Mouse (Mus musculus) heart, postnatal 14 days (tissue): ENCODE measurements around the gene Kcnk16. TPM values are rescaled to one million over a fixed set of nuclear protein-coding genes. Genes with fewer than 3 reads are reported as not detected.

Source experiments
- DNase-seq, 2 experiments: peaks; one replicate each; pipeline ENCODE4 v3.0.0; 2021 to 2022
- intact Hi-C: fragments of 180-260 bp; cut with DNase I; formaldehyde crosslinking; loops from one replicate; pipeline ENCODE4 v1.15.1; 2025
- total RNA-seq, 2 experiments: library from RNA; stranded (reverse); gene quantifications; 2 replicates each; pipeline ENCODE4 v1.2.3; 2021

The Kcnk16 gene
- total RNA-seq, 2 experiments from 2014 or later, result not detected

- no peak for DNase-seq
- intact Hi-C loops, result no loop called here
Measured at GRCm38 (mm10) chr14:20233016-20233980, 35.7 kb downstream of the Kcnk16 start.

DNA sequence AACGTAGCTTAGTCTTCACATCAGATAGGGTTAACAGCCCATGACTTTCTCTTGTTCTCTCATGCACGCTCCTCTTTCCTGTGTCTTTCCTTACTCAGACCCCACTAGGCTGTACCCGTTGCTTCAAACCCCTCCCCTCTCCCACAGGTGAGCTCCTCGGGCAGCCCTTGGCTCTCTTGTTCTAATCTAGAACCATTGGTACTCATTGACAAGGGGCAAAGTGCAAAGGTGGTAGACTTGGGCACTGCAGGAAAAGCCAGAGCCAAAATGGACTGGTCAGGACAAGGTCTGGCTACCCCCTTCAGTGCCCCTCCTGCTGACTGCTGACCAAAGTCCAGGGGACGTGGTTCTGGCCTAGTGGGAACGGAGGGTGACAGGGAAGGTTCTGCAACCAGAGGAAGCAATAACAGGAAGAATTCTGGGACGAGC lies 38.9 kb downstream of the Kcnk16 start:
- intact Hi-C loops, result no loop called here
- DNase-seq, result no peak

DNA sequence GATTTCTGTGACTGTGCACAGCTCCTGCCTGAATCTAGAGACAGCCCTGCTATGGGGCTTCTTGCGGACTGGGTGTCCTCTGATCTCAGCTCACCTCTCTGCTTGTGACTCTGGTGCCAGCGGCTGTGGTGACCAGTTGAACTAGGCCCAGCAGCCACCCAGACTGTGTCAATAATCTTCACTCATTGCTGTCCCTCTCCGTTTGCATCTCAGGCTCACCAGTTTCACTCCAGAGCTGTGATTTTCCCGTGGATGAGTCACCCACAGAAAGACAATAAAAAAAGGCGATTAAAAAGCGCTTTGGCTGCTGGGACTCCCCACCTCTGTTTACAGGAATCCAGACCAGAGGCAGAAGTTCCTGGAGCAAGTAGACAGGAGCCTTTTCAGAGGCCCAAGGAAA lies 39.6 kb downstream of the Kcnk16 start:
- DNase-seq, result no peak

DNA sequence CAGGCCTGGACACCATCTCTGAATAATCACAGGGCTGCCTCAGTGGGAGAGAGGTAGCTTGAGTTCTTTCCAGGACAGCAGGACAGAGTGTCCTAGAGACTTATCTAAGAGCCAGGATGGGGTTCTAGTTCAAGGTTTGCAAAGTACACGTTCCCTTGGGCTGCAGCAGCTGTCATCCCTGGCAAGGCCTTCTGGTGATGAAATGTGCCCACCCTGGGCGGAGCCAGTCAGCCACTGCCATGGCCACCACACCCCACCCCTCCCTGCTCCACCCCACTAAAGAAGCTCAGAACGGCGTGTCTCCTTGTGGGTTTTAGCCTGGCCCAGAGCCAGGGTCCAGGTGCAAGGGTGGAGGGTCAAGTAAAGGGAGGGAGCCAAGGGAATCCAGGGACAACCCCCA lies 40.7 kb downstream of the Kcnk16 start:
- DNase-seq, result no peak
- intact Hi-C loops, result loop anchor here (5.0 kb wide), 1 partner anchor 81 kb away; no protein-coding TSS in a partner anchor

More for the DNA sequence above, 39.6 kb downstream of the Kcnk16 start:
- intact Hi-C loops, result loop anchor here (5.0 kb wide), 1 partner anchor 82 kb away; no protein-coding TSS in a partner anchor

- DNase-seq, result no peak
- intact Hi-C loops, result loop anchor here (5.0 kb wide), 1 partner anchor 80 kb away; no protein-coding TSS in a partner anchor
Measured at GRCm38 (mm10) chr14:20226982-20227381, 42.0 kb downstream of the Kcnk16 start.

DNA sequence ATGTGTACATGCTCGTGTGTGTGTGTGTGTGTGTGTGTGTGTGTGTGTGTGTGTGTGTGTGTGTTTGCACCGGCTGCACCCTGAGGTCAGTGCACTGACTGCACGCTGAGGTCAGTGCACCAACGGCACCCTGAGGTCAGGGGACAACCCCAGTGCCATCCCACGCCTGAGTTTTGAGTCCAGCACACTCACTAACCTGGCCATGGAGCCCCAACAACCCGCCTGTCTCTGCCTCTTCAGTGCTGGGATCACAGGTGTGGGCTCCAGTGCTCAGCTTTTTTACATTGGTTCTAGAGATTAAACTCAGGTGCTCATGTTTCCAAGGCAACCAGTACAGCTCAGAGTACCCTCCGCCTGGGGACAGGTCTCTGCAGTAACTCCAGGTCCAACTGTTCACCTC lies 42.5 kb downstream of the Kcnk16 start:
- no peak for DNase-seq
- intact Hi-C loops, result loop anchor here (5.0 kb wide), 1 partner anchor 79 kb away; no protein-coding TSS in a partner anchor

DNA sequence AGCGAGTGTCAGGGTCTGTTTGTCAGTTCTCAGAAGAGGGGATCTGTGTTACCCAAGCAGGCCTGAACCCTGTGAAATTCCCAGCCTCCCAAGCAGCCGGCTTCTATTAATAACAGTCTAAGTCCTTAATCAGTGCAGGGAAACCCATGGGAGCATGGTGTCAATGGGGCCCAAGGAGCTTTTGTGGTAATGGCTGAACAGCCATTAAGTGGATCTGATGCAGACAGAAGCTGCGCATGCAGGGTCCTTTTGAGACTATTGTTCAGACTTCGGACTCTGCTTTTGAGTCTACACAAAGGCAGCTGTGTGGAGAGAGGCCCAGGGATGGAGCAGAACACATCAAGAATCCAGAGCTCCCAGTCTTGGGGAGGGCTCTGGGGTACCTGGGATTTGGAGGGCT lies 43.5 kb downstream of the Kcnk16 start:
- DNase-seq, result no peak
- intact Hi-C loops, result loop anchor here (5.0 kb wide), 1 partner anchor 78 kb away; no protein-coding TSS in a partner anchor

GRCm38 (mm10) chr14:20224576-20225218 lies 44.3 kb downstream of the Kcnk16 start:
- intact Hi-C loops, result loop anchor here (5.0 kb wide), 1 partner anchor 77 kb away; no protein-coding TSS in a partner anchor
- DNase-seq, result no peak

- intact Hi-C loops, result no loop called here
Measured at GRCm38 (mm10) chr14:20224163-20224562, 44.8 kb downstream of the Kcnk16 start.

DNA sequence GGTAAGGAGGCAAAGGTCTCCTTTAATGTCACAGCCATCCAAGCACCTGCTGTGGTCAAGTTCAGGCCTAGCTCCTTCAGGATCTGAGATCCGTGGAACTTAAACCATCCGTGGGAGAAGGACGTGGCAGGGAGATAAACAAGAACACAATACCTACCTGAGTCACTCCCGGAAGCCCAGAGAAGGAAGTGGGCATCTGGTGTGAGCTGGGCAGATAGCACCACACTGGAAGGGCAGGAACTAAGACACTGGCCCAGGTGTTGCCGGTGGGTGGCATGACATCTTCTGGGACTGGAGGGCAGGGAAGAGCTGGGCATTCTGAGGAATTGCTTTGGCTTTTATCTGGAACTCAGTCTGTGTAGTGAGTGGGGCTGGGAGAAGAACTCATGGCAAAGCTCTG lies 45.7 kb downstream of the Kcnk16 start:
- intact Hi-C loops, result no loop called here
- DNase-seq, result no peak

More at GRCm38 (mm10) chr14:20224163-20224562, 44.8 kb downstream of the Kcnk16 start:
- DNase-seq, result no peak

DNA sequence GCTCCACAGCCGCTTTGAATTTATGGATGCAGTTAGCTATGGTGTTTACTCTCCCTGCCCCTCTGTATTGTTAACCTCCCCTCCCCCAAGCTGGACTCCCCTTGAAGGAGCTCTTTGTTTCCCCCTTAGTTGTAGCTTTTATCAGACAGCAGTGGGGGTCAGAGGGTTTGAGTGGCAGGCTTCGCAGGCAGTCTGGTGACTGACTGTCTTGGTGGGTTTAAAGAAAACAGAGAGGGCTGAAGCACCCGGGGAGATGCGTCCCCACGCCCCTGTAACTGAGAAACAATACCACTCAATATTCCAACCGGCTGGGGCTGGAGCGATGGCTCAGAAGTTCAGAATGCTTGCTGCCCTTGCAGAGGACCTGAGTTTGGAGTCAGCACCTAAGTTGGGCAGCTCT lies 47.9 kb downstream of the Kcnk16 start:
- no peak for DNase-seq
- intact Hi-C loops, result no loop called here

GRCm38 (mm10) chr14:20219849-20220248 lies 49.1 kb downstream of the Kcnk16 start:
- intact Hi-C loops, result no loop called here
- DNase-seq, result no peak

- no peak for DNase-seq
- intact Hi-C loops, result no loop called here
Measured at GRCm38 (mm10) chr14:20217299-20217864, 51.6 kb downstream of the Kcnk16 start.

- intact Hi-C loops, result no loop called here
- no peak for DNase-seq
Measured at GRCm38 (mm10) chr14:20216561-20217298, 52.3 kb downstream of the Kcnk16 start.

DNA sequence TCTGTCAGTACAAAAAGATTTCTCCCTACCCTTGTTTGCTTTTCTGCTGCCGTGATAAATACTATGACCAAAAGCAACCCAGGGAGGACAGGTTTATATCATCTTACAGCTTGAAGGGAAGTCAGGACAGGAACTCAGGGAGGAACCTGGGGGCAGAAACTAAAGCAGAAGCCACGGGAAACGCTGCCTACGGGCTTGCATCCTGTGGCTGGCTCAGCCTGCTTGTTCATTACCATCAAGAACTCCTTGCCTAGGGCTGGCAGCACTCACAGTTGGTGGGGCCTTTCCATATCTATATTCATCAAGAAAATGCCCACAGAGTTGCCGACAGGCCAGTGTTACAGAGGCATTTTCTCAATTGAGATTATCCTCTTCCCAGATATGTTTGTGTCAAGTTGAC lies 53.2 kb downstream of the Kcnk16 start:
- no peak for DNase-seq
- intact Hi-C loops, result no loop called here

- no peak for DNase-seq
- intact Hi-C loops, result no loop called here
Measured at GRCm38 (mm10) chr14:20214125-20214524, 54.9 kb downstream of the Kcnk16 start.

DNA sequence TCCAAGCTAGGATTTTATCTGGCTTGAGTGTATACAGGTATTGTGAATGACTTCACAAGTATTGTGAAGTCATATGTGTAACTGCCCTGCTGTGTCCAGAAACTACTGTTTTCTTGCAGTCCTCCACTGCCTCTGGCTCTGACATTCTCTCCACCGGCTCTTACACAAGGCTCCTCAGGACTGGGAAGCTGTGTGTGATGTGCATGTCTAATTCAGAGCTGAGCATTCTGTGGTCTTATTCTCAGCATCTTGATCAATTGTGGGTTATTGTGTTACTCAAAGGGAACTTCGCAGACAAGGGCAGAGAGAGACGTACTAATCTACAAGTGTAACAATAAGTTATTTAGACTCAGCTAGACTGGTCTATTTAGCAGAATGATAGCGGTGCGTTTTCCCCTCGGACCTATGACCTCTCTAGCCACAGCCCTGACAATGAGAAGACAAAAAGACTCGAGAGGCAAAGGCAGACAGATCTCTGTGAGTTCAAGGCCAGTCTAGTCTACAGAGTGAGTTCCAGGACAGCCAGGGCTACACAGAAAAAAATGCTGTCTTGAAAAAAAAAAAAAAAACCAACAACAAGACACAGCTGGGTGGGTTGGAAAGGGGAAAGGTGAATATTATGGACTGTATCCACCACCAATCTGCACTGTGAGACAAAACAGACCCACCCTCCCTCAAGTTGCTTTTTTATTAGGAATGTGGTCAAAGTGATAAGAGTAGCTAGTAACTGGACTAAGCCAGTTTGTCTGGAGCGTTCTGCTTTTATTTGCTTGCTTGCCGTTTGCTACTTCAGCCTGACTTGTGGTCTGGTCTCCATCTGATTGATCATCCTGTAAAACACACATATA lies 57.0 kb downstream of the Kcnk16 start:
- intact Hi-C loops, result no loop called here
- no peak for DNase-seq
